ENCODE assay signal across 10 mouse cellular contexts in the genomic region with DNA sequence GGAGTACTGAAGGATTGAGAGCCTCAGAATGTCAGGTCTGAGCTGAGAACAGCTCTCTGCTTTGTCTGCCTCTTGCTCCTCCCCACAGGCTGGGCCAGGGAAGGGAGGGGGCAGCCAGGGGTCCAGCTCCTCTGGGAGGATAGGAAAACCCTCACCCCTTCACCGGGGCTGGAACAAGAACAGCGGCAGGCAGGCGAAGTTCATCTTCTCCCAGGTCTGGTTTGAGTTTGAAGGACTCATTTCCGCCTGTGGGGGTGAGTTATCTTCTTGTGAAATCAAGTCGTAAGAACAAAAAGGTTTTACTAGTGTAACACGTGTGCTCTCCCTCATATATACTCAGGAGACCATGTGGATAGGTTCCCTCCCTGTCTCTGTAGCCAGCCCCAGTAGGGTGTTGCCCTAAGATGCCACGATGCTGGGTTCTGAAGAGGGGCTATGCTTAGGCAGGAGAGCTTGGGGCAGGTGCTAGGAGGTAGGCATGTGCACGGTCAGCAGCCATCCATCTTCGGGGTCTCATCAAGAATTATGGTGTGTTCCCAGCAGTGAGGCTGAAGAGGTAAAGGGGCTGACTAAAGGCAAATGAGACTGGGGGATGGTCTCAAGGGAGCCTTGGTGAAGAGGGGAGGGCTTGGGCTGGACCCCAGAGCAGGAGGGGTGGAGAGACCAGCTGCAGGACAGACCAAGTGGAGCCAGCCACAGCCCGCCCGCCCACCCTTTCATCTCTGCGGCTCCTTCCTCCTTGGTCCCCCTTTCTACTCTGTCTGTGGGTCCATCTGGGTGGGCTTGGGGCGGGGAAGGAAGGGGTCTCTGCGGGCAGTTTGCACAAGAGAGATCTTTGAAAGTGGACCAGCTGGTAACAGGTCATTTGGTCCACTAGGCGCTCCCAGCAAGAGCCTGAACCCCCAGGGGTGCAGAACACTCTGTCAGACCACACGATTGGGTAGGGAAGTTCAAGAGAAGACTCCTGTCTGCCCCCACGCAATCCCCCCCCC. TPM values are rescaled to one million over a fixed set of nuclear protein-coding genes. Genes with fewer than 3 reads are reported as not detected.
DNase-seq lines count a peak whose midpoint lies in the region; ATAC-seq and TF ChIP-seq lines count a peak whose summit lies in the region.
"Had no signal": no experiment of that assay in that cellular context is flagged by ENCODE, and none has a peak within 500 bp of the region (broad histone marks: within the 10 kb centered on the region; RNA-seq: fewer than 3 reads in every experiment).

No protein-coding gene starts in this region.

- 13% methylated on average over 16 of the region's 17 CpGs for WGBS in hindbrain, embryonic 12.5 days
- 13% methylated on average over 13 of the region's 17 CpGs for WGBS in midbrain, postnatal 0 days
- WGBS in liver, postnatal 0 days (ENCODE audit: insufficient replicate concordance): 14% methylated on average over 17 of the region's 17 CpGs

- no peaks in the 10 kb centered on the region for H3K9me3 ChIP-seq in hindbrain, embryonic 12.5 days (replicated peaks)
- H3K9me3 ChIP-seq in midbrain, postnatal 0 days (ENCODE audit: low read length): no peaks in the 10 kb centered on the region
- no peaks in the 10 kb centered on the region for H3K9me3 ChIP-seq in liver, postnatal 0 days (ENCODE audit: low read length)
- H3K9me3 ChIP-seq: megakaryocyte, embryonic 14.5 days had no signal

- H3K4me1 ChIP-seq in hindbrain, embryonic 12.5 days: peaks cover 65% of the 10 kb centered on the region
- H3K4me1 ChIP-seq in midbrain, postnatal 0 days (ENCODE audit: insufficient read depth, low read length): peaks cover 6% of the 10 kb centered on the region; the same call in 1 of the 2 replicates
- H3K4me1 ChIP-seq in liver, postnatal 0 days (ENCODE audit: insufficient read depth): no peaks in the 10 kb centered on the region
- H3K4me1 ChIP-seq: megakaryocyte, embryonic 14.5 days had no signal

- peak; percentile 66 for DNase-seq in CD4-positive, CD25-positive, alpha-beta regulatory T cell, adult 2 months (ENCODE audit: low read depth, low spot score)
- peak; percentile 70 for DNase-seq in embryo, embryonic 10 days (ENCODE audit: low spot score)
- DNase-seq in midbrain, postnatal 0 days (ENCODE audit: low spot score): peak; percentile 34
- DNase-seq in urinary bladder, postnatal 4 days (ENCODE audit: low spot score in 2 of 2): no peak
- DNase-seq in liver, postnatal 0 days: no peak
- no peak for DNase-seq in ovary, postnatal 36 days (ENCODE audit: low spot score)
- no peak for DNase-seq in urinary bladder, adult 2 months (ENCODE audit: low spot score)

- H3K9ac ChIP-seq in hindbrain, embryonic 12.5 days: no peak overlapping the region
- no peak overlapping the region for H3K9ac ChIP-seq in midbrain, postnatal 0 days (replicated peaks; ENCODE audit: low read length, poor library complexity, severe bottlenecking)
- no peak overlapping the region for H3K9ac ChIP-seq in liver, postnatal 0 days (replicated peaks)

- H3K36me3 ChIP-seq in hindbrain, embryonic 12.5 days: no peaks in the 10 kb centered on the region
- H3K36me3 ChIP-seq in midbrain, postnatal 0 days (ENCODE audit: insufficient read depth, low read length): no peaks in the 10 kb centered on the region
- H3K36me3 ChIP-seq in liver, postnatal 0 days (replicated peaks; ENCODE audit: insufficient read depth, low read length): no peaks in the 10 kb centered on the region

- no peak for TF ChIP-seq CTCF in midbrain, postnatal 0 days (IDR thresholded peaks at IDR 0.05)
- no peak for TF ChIP-seq CTCF in liver, postnatal 0 days (IDR thresholded peaks at IDR 0.05; ENCODE audit: low read depth)

- TF ChIP-seq EP300 in liver, postnatal 0 days (IDR thresholded peaks at IDR 0.05; ENCODE audit: low read depth): no peak

- ATAC-seq in hindbrain, embryonic 12.5 days (ENCODE audit: low FRiP score): peak; percentile 39; the same call in 1 of the 2 replicates
- peak; percentile 34; the same call in 1 of the 2 replicates for ATAC-seq in midbrain, postnatal 0 days (ENCODE audit: low FRiP score)
- no peak for ATAC-seq in liver, postnatal 0 days

- H3K27ac ChIP-seq in hindbrain, embryonic 12.5 days: peak overlapping the region; percentile 56; the same call in 1 of the 2 replicates
- no peak overlapping the region for H3K27ac ChIP-seq in midbrain, postnatal 0 days (ENCODE audit: low read depth, low read length)
- H3K27ac ChIP-seq in liver, postnatal 0 days (ENCODE audit: low read depth): no peak overlapping the region

- H3K27me3 ChIP-seq in hindbrain, embryonic 12.5 days: peaks cover 64% of the 10 kb centered on the region
- H3K27me3 ChIP-seq in midbrain, postnatal 0 days (ENCODE audit: insufficient read depth, low read length): peaks cover 10% of the 10 kb centered on the region
- H3K27me3 ChIP-seq in liver, postnatal 0 days (ENCODE audit: insufficient read depth, low read length): peaks cover 39% of the 10 kb centered on the region

- no peak overlapping the region for H3K4me2 ChIP-seq in hindbrain, embryonic 12.5 days (replicated peaks)
- H3K4me2 ChIP-seq in midbrain, postnatal 0 days (ENCODE audit: low read depth, low read length, poor library complexity, severe bottlenecking): no peak overlapping the region
- no peak overlapping the region for H3K4me2 ChIP-seq in liver, postnatal 0 days (ENCODE audit: low read depth, low read length)

- H3K4me3 ChIP-seq in hindbrain, embryonic 12.5 days: no peak overlapping the region
- H3K4me3 ChIP-seq in midbrain, postnatal 0 days (ENCODE audit: low read depth, low read length): no peak overlapping the region
- no peak overlapping the region for H3K4me3 ChIP-seq in liver, postnatal 0 days (ENCODE audit: low read depth, low read length)
- H3K4me3 ChIP-seq: megakaryocyte, embryonic 14.5 days had no signal

RNA-seq across cellular contexts. Expression of a gene that starts 15.6 kb away (rescaled TPM):
- 1.0 and 1.5 TPM in 2 replicates for polyA plus RNA-seq in hindbrain, embryonic 12.5 days (2016; fragmentation: Nextera tagmentation; extraction: Ambion mirVana)
- total RNA-seq in midbrain, postnatal 0 days (2014; rRNA removed): 0.24 and 0.27 TPM in 2 replicates
- polyA plus RNA-seq in midbrain, postnatal 0 days (2015; fragmentation: Nextera tagmentation; extraction: Ambion mirVana): 1.1 and 1.4 TPM in 2 replicates
- polyA plus RNA-seq in liver, postnatal 0 days (2015; fragmentation: Nextera tagmentation; extraction: Ambion mirVana): not detected in 2 replicates
- 0.06 and 0.09 TPM in 2 replicates for polyA plus RNA-seq in urinary bladder, adult 2 months (2012; rRNA removed)
- total RNA-seq: granulocyte monocyte progenitor cell, adult 5-6 weeks had no signal

Comparison
In these comparisons a context has a peak if more than half of its experiments do, and no peak if none do; other contexts are left out.
1. DNase-seq: peak in CD4-positive, CD25-positive, alpha-beta regulatory T cell, adult 2 months (single experiment), embryo, embryonic 10 days (single experiment) and midbrain, postnatal 0 days (single experiment); none in urinary bladder, postnatal 4 days (0 of 2), liver, postnatal 0 days (single experiment), ovary, postnatal 36 days (single experiment) and urinary bladder, adult 2 months (single experiment).